Mouse (Mus musculus): ENCODE data around the gene Olfr551. TPM values are rescaled to one million over a fixed set of nuclear protein-coding genes. Genes with fewer than 3 reads are reported as not detected.
"Not testable (repeated sequence)": the region's sequence is repeated elsewhere in the genome, so short reads cannot be mapped to it uniquely, and the experiment has no call there.

Gene Olfr551
- total RNA-seq (2017) = not detected in 2 replicates

- no peak for ATAC-seq (replicated peaks in 1 of 2; ENCODE audit: insufficient read depth in 1 of 2, low FRiP score in 2 of 2, low TSS enrichment in 1 of 2, low read depth in 1 of 2, poor library complexity in 2 of 2, severe bottlenecking in 2 of 2)
These were observed at the start of gene Olfr551 for GRCm38 (mm10) chr7:102591786-102592185. Gene Olfr551, minus strand, starts transcription at chr7:102591886.

- ATAC-seq (replicated peaks in 1 of 2; ENCODE audit: insufficient read depth in 1 of 2, low FRiP score in 2 of 2, low TSS enrichment in 1 of 2, low read depth in 1 of 2, poor library complexity in 2 of 2, severe bottlenecking in 2 of 2) = no peak
These were observed 46.4 kb upstream of the Olfr551 start, which contains the start of gene Olfr554 for GRCm38 (mm10) chr7:102638132-102638531. Gene Olfr554, plus strand, starts transcription at chr7:102638432.

- peak; percentile 53 to 86 for ATAC-seq (replicated peaks in 1 of 2; ENCODE audit: insufficient read depth in 1 of 2, low FRiP score in 2 of 2, low TSS enrichment in 1 of 2, low read depth in 1 of 2, poor library complexity in 2 of 2, severe bottlenecking in 2 of 2)
These were observed 45.0 kb upstream of the Olfr551 start for GRCm38 (mm10) chr7:102636665-102637064.

- ATAC-seq (replicated peaks in 1 of 2; ENCODE audit: insufficient read depth in 1 of 2, low FRiP score in 2 of 2, low TSS enrichment in 1 of 2, low read depth in 1 of 2, poor library complexity in 2 of 2, severe bottlenecking in 2 of 2) = not testable (repeated sequence)
These were observed 28.7 kb upstream of the Olfr551 start for GRCm38 (mm10) chr7:102620368-102620767.

- peak; percentile 45 to 46; a peak in 2 of 4 replicates for ATAC-seq (replicated peaks in 1 of 2; ENCODE audit: insufficient read depth in 1 of 2, low FRiP score in 2 of 2, low TSS enrichment in 1 of 2, low read depth in 1 of 2, poor library complexity in 2 of 2, severe bottlenecking in 2 of 2)
These were observed 27.9 kb upstream of the Olfr551 start for GRCm38 (mm10) chr7:102619608-102620007.

- ATAC-seq (replicated peaks in 1 of 2; ENCODE audit: insufficient read depth in 1 of 2, low FRiP score in 2 of 2, low TSS enrichment in 1 of 2, low read depth in 1 of 2, poor library complexity in 2 of 2, severe bottlenecking in 2 of 2) = no peak
These were observed 26.4 kb upstream of the Olfr551 start, which contains the start of gene Olfr553 for GRCm38 (mm10) chr7:102618118-102618517. Gene Olfr553, minus strand, starts transcription at chr7:102618218.

GRCm38 (mm10) chr7:102597378-102598031, 5.8 kb upstream of the Olfr551 start, which contains the start of gene Olfr552:
Gene Olfr552, plus strand, starts transcription at chr7:102597770.
- peak; percentile 95 to 96 for ATAC-seq (replicated peaks in 1 of 2; ENCODE audit: insufficient read depth in 1 of 2, low FRiP score in 2 of 2, low TSS enrichment in 1 of 2, low read depth in 1 of 2, poor library complexity in 2 of 2, severe bottlenecking in 2 of 2)

- ATAC-seq (replicated peaks in 1 of 2; ENCODE audit: insufficient read depth in 1 of 2, low FRiP score in 2 of 2, low TSS enrichment in 1 of 2, low read depth in 1 of 2, poor library complexity in 2 of 2, severe bottlenecking in 2 of 2) = peak; percentile 49 to 69
These were observed 15.7 kb downstream of the Olfr551 start for GRCm38 (mm10) chr7:102575998-102576397.

- no peak for ATAC-seq (replicated peaks in 1 of 2; ENCODE audit: insufficient read depth in 1 of 2, low FRiP score in 2 of 2, low TSS enrichment in 1 of 2, low read depth in 1 of 2, poor library complexity in 2 of 2, severe bottlenecking in 2 of 2)
These were observed 18.4 kb downstream of the Olfr551 start for GRCm38 (mm10) chr7:102573174-102573830.

GRCm38 (mm10) chr7:102571142-102571541, 20.5 kb downstream of the Olfr551 start, which contains the start of gene Olfr550:
Gene Olfr550, plus strand, starts transcription at chr7:102571442.
- no peak for ATAC-seq (replicated peaks in 1 of 2; ENCODE audit: insufficient read depth in 1 of 2, low FRiP score in 2 of 2, low TSS enrichment in 1 of 2, low read depth in 1 of 2, poor library complexity in 2 of 2, severe bottlenecking in 2 of 2)

- ATAC-seq (replicated peaks in 1 of 2; ENCODE audit: insufficient read depth in 1 of 2, low FRiP score in 2 of 2, low TSS enrichment in 1 of 2, low read depth in 1 of 2, poor library complexity in 2 of 2, severe bottlenecking in 2 of 2) = no peak
These were observed 25.5 kb downstream of the Olfr551 start for GRCm38 (mm10) chr7:102566219-102566618.

GRCm38 (mm10) chr7:102564999-102565997, 26.4 kb downstream of the Olfr551 start, which contains the start of gene Trim21:
Gene Trim21, minus strand, starts transcription at chr7:102565486.
- ATAC-seq (replicated peaks in 1 of 2; ENCODE audit: insufficient read depth in 1 of 2, low FRiP score in 2 of 2, low TSS enrichment in 1 of 2, low read depth in 1 of 2, poor library complexity in 2 of 2, severe bottlenecking in 2 of 2) = peak; percentile 100

- ATAC-seq (replicated peaks in 1 of 2; ENCODE audit: insufficient read depth in 1 of 2, low FRiP score in 2 of 2, low TSS enrichment in 1 of 2, low read depth in 1 of 2, poor library complexity in 2 of 2, severe bottlenecking in 2 of 2) = peak in 1 of 2 experiments; percentile 27; a peak in 2 of 4 replicates
These were observed 38.4 kb downstream of the Olfr551 start for GRCm38 (mm10) chr7:102553279-102553678.

- ATAC-seq (replicated peaks in 1 of 2; ENCODE audit: insufficient read depth in 1 of 2, low FRiP score in 2 of 2, low TSS enrichment in 1 of 2, low read depth in 1 of 2, poor library complexity in 2 of 2, severe bottlenecking in 2 of 2) = no peak
These were observed 42.1 kb downstream of the Olfr551 start, which contains the start of gene Olfr549 for GRCm38 (mm10) chr7:102549570-102549969. Gene Olfr549, plus strand, starts transcription at chr7:102549870.

GRCm38 (mm10) chr7:102541251-102541650, 50.4 kb downstream of the Olfr551 start:
- ATAC-seq (replicated peaks in 1 of 2; ENCODE audit: insufficient read depth in 1 of 2, low FRiP score in 2 of 2, low TSS enrichment in 1 of 2, low read depth in 1 of 2, poor library complexity in 2 of 2, severe bottlenecking in 2 of 2) = no peak

- ATAC-seq (replicated peaks in 1 of 2; ENCODE audit: insufficient read depth in 1 of 2, low FRiP score in 2 of 2, low TSS enrichment in 1 of 2, low read depth in 1 of 2, poor library complexity in 2 of 2, severe bottlenecking in 2 of 2) = no peak
These were observed 51.1 kb downstream of the Olfr551 start, which contains the start of gene Olfr548-ps1 for GRCm38 (mm10) chr7:102540596-102540995. Gene Olfr548-ps1, plus strand, starts transcription at chr7:102540896.

GRCm38 (mm10) chr7:102534449-102534848, 57.2 kb downstream of the Olfr551 start, which contains the start of gene Olfr547:
Gene Olfr547, plus strand, starts transcription at chr7:102534749.
- no peak for ATAC-seq (replicated peaks in 1 of 2; ENCODE audit: insufficient read depth in 1 of 2, low FRiP score in 2 of 2, low TSS enrichment in 1 of 2, low read depth in 1 of 2, poor library complexity in 2 of 2, severe bottlenecking in 2 of 2)

All from hematopoietic stem cell, adult 5-6 weeks (primary cell).